Mouse (Mus musculus): Measurements from ENCODE around the gene Magi1. TPM values are rescaled to one million over a fixed set of nuclear protein-coding genes. Genes with fewer than 3 reads are reported as not detected.
"Not testable (repeated sequence)": the region's sequence is repeated elsewhere in the genome, so short reads cannot be mapped to it uniquely, and the experiment has no call there.

The Magi1 gene
- polyA plus RNA-seq, 1 experiment from 2014 or later, result 6.2 TPM

DNA sequence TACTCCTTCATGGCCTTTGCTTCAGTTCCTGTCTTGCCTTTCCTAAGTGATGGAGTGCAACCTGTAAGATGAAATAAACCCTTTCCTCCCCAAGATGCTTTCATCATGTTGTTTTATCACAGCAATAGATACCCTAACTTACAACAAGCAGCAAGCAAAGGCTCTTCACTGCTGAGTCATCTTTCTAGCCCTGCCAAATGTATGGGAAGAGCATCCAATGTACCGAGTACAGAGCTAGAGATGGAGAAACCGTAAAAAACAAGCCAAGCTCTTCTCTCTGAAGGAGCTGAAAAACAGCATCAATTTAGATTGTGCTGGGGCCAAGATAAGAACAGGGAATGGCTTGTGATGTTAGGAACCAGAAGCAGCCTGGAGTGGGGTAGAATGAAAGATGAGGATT lies 270.0 kb downstream of the Magi1 start:
- Histone ChIP-seq H3K27me3 (ENCODE audit: insufficient read depth, low read length) (no peaks in the 10 kb centered on the region), H3K4me1 (replicated peaks; ENCODE audit: insufficient read depth, low read length) (peaks cover 10% of the 10 kb centered on the region), H3K27ac (no peak overlapping the region), H3K36me3 (ENCODE audit: insufficient read depth, low read length) (no peaks in the 10 kb centered on the region), H3K9ac (ENCODE audit: low read depth, low read length) (no peak overlapping the region), H3K4me2 (ENCODE audit: low read length) (no peak overlapping the region), H3K4me3 (replicated peaks; ENCODE audit: low read depth, low read length) (no peak overlapping the region), H3K9me3 (replicated peaks; ENCODE audit: low read length) (no peaks in the 10 kb centered on the region)
- WGBS, result 66% methylated on average over 2 of the region's 2 CpGs
- no peak for DNase-seq (ENCODE audit: low spot score)
- no peak for TF ChIP-seq CTCF (IDR thresholded peaks at IDR 0.05; ENCODE audit: low read depth)
- no peak for ATAC-seq (replicated peaks; ENCODE audit: low FRiP score, low read depth)

DNA sequence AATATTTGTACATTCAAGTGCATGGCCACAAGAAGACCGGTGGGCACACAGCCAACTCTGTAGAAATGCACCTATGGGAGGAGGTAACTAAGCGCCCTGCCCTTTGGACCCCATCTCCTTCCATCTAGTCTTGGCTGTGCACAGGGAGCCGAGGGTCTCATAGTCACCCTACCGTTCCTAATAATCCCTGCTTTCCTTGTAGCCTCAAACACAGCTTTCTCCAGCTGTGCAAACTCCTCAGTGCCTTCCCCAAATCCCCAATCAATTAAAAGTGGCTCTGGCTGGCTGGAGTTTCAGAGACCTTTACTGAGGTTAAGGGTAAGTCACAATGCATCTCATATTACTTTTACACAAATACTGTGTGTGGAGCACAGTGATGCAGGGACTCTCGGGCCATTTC lies 271.8 kb downstream of the Magi1 start:
- no peaks in the 10 kb centered on the region for H3K27me3 ChIP-seq (ENCODE audit: insufficient read depth, low read length)
- peaks cover 10% of the 10 kb centered on the region for H3K4me1 ChIP-seq (replicated peaks; ENCODE audit: insufficient read depth, low read length)
- H3K9me3 ChIP-seq (replicated peaks; ENCODE audit: low read length), result no peaks in the 10 kb centered on the region
- no peak overlapping the region for H3K4me2 ChIP-seq (ENCODE audit: low read length)
- H3K27ac ChIP-seq, result no peak overlapping the region
- no peak; the same call in 1 of the 2 replicates for ATAC-seq (replicated peaks; ENCODE audit: low FRiP score, low read depth)
- WGBS, result 22% methylated on average over 5 of the region's 5 CpGs
- no peak overlapping the region for H3K4me3 ChIP-seq (replicated peaks; ENCODE audit: low read depth, low read length)
- no peak for TF ChIP-seq CTCF (IDR thresholded peaks at IDR 0.05; ENCODE audit: low read depth)
- DNase-seq (ENCODE audit: low spot score), result peak; percentile 66
- no peak overlapping the region for H3K9ac ChIP-seq (ENCODE audit: low read depth, low read length)
- H3K36me3 ChIP-seq (ENCODE audit: insufficient read depth, low read length), result no peaks in the 10 kb centered on the region

DNA sequence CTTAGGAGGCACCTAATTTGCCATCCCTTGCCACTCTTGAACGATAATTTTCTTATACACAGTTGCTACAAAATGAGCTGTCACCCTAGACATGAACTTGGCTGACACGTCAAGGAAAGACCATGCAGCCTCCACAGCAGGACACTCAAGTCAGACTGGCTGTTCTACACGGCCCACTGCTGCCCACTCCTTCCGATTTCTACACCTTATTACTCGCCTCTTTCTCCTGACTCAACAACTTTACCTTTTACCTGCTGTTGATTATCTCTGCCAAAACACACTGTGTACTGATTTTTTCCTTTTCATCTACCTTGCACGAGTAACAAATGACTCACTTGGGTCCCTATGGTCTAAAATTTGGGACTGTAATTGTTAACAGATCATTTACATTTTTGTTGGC lies 272.2 kb downstream of the Magi1 start:
- Histone ChIP-seq H3K4me1 (replicated peaks; ENCODE audit: insufficient read depth, low read length) (peaks cover 10% of the 10 kb centered on the region), H3K9ac (ENCODE audit: low read depth, low read length) (no peak overlapping the region), H3K27me3 (ENCODE audit: insufficient read depth, low read length) (no peaks in the 10 kb centered on the region), H3K4me3 (replicated peaks; ENCODE audit: low read depth, low read length) (no peak overlapping the region), H3K9me3 (replicated peaks; ENCODE audit: low read length) (no peaks in the 10 kb centered on the region), H3K27ac (no peak overlapping the region), H3K4me2 (ENCODE audit: low read length) (no peak overlapping the region), H3K36me3 (ENCODE audit: insufficient read depth, low read length) (no peaks in the 10 kb centered on the region)
- DNase-seq (ENCODE audit: low spot score) (no peak), ATAC-seq (replicated peaks; ENCODE audit: low FRiP score, low read depth) (no peak)
- TF ChIP-seq CTCF (IDR thresholded peaks at IDR 0.05; ENCODE audit: low read depth), result no peak
- WGBS, result 32% methylated on average over 6 of the region's 6 CpGs

DNA sequence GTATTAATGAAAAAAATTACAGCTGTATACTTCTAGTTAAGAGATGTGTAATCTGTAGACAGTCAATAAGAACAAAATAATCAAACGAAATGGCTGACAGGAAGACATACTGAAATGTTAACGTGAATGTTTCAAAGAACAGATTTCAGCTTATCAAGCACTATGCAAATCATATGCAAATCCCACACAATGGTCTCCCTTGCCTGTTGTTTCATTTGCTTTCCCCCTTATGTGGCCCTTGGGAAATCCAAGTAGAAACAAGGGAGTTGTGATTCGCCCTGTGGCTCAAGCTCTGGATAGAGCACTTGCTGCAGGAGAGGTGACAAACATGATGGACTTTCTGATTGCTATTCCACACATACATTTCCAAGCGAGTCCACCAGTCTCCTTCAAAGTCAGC lies 275.1 kb downstream of the Magi1 start:
- no peak overlapping the region for H3K4me2 ChIP-seq (ENCODE audit: low read length)

DNA sequence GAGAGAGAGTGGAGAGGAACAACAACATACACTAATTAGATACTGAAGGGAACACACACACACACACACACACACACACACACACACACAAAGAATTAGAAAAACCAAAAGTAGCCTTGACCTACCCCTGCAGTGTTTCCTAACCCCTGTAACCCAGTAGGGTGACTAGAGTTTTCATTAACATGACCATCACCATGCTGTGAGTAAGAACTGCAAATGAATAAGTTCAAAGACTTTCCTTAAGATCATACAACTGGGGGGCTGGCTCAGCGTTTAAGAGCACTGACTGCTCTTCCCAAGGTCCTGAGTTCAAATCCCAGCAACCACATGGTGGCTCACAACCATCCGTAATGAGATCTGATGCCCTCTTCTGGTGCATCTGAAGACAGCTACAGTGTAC lies 280.1 kb downstream of the Magi1 start:
- H3K27me3 ChIP-seq (ENCODE audit: insufficient read depth, low read length); H3K36me3 ChIP-seq (ENCODE audit: insufficient read depth, low read length); DNase-seq (ENCODE audit: low spot score); H3K9me3 ChIP-seq (replicated peaks; ENCODE audit: low read length); H3K9ac ChIP-seq (ENCODE audit: low read depth, low read length); H3K27ac ChIP-seq; H3K4me2 ChIP-seq (ENCODE audit: low read length); H3K4me1 ChIP-seq (replicated peaks; ENCODE audit: insufficient read depth, low read length); ATAC-seq (replicated peaks; ENCODE audit: low FRiP score, low read depth); H3K4me3 ChIP-seq (replicated peaks; ENCODE audit: low read depth, low read length): not testable (repeated sequence)
- WGBS, result 68% methylated on average over 2 of the region's 2 CpGs

More for the DNA sequence above, 275.1 kb downstream of the Magi1 start:
- ATAC-seq (replicated peaks; ENCODE audit: low FRiP score, low read depth) (no peak), DNase-seq (ENCODE audit: low spot score) (no peak)
- no peaks in the 10 kb centered on the region for H3K36me3 ChIP-seq (ENCODE audit: insufficient read depth, low read length)
- no peaks in the 10 kb centered on the region for H3K9me3 ChIP-seq (replicated peaks; ENCODE audit: low read length)
- H3K4me1 ChIP-seq (replicated peaks; ENCODE audit: insufficient read depth, low read length), result peaks cover 10% of the 10 kb centered on the region
- H3K27ac ChIP-seq, result no peak overlapping the region
- no peaks in the 10 kb centered on the region for H3K27me3 ChIP-seq (ENCODE audit: insufficient read depth, low read length)
- WGBS, result 82% methylated on average over 4 of the region's 4 CpGs
- no peak overlapping the region for H3K4me3 ChIP-seq (replicated peaks; ENCODE audit: low read depth, low read length)
- H3K9ac ChIP-seq (ENCODE audit: low read depth, low read length), result no peak overlapping the region
- no peak for TF ChIP-seq CTCF (IDR thresholded peaks at IDR 0.05; ENCODE audit: low read depth)

DNA sequence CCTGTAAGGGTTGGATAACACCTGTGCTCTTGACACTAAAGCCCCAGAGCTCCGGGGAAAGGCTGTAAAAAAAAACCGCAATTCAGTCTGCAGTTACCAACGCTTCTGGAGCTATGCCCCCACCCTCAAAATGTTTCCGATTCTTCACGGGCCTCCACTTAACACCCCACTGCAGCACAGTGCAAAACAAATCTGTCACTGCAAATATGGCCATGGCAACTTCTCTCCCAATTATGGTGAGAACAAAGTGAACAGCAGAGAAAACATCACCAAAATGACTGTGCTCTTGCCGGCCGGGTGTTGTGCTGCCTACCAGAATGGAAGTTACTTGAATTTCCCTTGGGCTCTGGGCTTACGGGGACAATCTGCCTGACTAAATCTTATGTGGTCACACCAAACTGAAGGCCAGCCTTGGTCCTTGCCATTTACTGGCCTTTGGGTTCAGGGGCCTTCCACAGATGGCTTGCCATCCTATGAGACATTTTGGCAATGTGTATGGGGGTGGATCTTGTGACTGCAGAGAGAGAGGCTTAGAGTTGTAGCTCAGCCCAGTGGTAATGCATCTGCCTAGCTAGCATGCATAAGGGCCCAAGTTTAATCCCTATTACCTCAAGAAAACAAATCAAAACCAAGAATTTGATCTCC lies 286.8 kb downstream of the Magi1 start:
- H3K27ac ChIP-seq, result no peak overlapping the region
- H3K4me3 ChIP-seq (replicated peaks; ENCODE audit: low read depth, low read length), result no peak overlapping the region
- H3K4me2 ChIP-seq (ENCODE audit: low read length), result no peak overlapping the region
- H3K27me3 ChIP-seq (ENCODE audit: insufficient read depth, low read length), result no peaks in the 10 kb centered on the region
- no peak for ATAC-seq (replicated peaks; ENCODE audit: low FRiP score, low read depth)
- TF ChIP-seq CTCF (IDR thresholded peaks at IDR 0.05; ENCODE audit: low read depth), result no peak
- DNase-seq (ENCODE audit: low spot score), result no peak
- H3K9me3 ChIP-seq (replicated peaks; ENCODE audit: low read length), result no peaks in the 10 kb centered on the region
- 66% methylated on average over 8 of the region's 8 CpGs for WGBS
- H3K36me3 ChIP-seq (ENCODE audit: insufficient read depth, low read length), result no peaks in the 10 kb centered on the region
- no peak overlapping the region for H3K9ac ChIP-seq (ENCODE audit: low read depth, low read length)
- no peaks in the 10 kb centered on the region for H3K4me1 ChIP-seq (replicated peaks; ENCODE audit: insufficient read depth, low read length)

DNA sequence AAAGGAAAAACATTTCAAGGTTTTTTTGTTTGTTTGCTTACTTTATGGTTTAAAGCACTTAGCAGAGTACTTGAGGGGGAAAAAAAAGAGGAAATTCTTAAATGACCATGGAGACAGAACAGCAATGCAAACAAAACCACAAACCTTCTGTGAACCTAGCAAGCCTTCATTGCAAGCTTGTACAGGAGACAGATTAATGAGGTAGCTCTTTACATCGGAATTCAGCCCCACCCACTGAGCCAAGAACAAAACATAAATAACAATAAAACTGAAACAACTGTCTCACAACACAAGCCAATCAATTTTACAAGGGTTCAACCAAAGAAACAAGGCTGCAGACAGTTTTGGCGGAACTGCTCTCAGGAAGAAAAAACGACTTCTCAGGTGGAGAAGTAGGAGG lies 296.2 kb downstream of the Magi1 start:
- peak; percentile 87 for DNase-seq (ENCODE audit: low spot score)
- H3K4me2 ChIP-seq (ENCODE audit: low read length), result no peak overlapping the region
- no peak overlapping the region for H3K9ac ChIP-seq (ENCODE audit: low read depth, low read length)
- H3K27ac ChIP-seq, result no peak overlapping the region
- H3K9me3 ChIP-seq (replicated peaks; ENCODE audit: low read length), result no peaks in the 10 kb centered on the region
- no peak overlapping the region for H3K4me3 ChIP-seq (replicated peaks; ENCODE audit: low read depth, low read length)
- no peak for ATAC-seq (replicated peaks; ENCODE audit: low FRiP score, low read depth)
- H3K27me3 ChIP-seq (ENCODE audit: insufficient read depth, low read length), result no peaks in the 10 kb centered on the region
- WGBS, result 15% methylated on average over 3 of the region's 3 CpGs
- H3K36me3 ChIP-seq (ENCODE audit: insufficient read depth, low read length), result no peaks in the 10 kb centered on the region
- no peaks in the 10 kb centered on the region for H3K4me1 ChIP-seq (replicated peaks; ENCODE audit: insufficient read depth, low read length)
- TF ChIP-seq CTCF (IDR thresholded peaks at IDR 0.05; ENCODE audit: low read depth), result no peak

Measured in kidney, postnatal 0 days (tissue).